Mouse (Mus musculus) lung, postnatal 0 days (tissue): ENCODE measurements around the gene Itgb3. TPM values are rescaled to one million over a fixed set of nuclear protein-coding genes. Genes with fewer than 3 reads are reported as not detected.

ENCODE experiments used
- ATAC-seq: fragments of 200-750 bp; cut with Nextera tagmentation; 2 replicates; pipeline ENCODE4 v1.8.0; 2017; ENCODE audit warnings: moderate library complexity
- DNase-seq: peaks from one replicate; pipeline ENCODE4 v3.0.0-alpha.2; 2016; ENCODE audit warnings: low spot score
- H3K27ac ChIP-seq: fragments of 300-500 bp; sonication (generic); 2 replicates; pipeline ENCODE4 v1.5.1; 2014; ENCODE audit warnings: antibody characterized with exemption, mild to moderate bottlenecking, low read length, mixed read lengths
- H3K27me3 ChIP-seq: fragments of 300-500 bp; sonication (generic); replicated peaks from 2 replicates; pipeline ENCODE4 v1.6.1; 2014; ENCODE audit warnings: low read length, mixed read lengths; ENCODE audit not compliant: insufficient read depth
- H3K36me3 ChIP-seq: fragments of 300-500 bp; sonication (generic); 2 replicates; pipeline ENCODE4 v1.6.1; 2014; ENCODE audit warnings: low read length, mixed read lengths; ENCODE audit not compliant: insufficient read depth
- H3K4me1 ChIP-seq: fragments of 300-500 bp; sonication (generic); 2 replicates; pipeline ENCODE4 v1.6.1; 2014; ENCODE audit warnings: antibody characterized with exemption, low read depth, low read length, mixed read lengths; ENCODE audit not compliant: insufficient read depth
- H3K4me2 ChIP-seq: fragments of 300-500 bp; sonication (generic); replicated peaks from 2 replicates; pipeline ENCODE4 v1.6.1; 2014; ENCODE audit warnings: low read depth, mild to moderate bottlenecking, low read length, moderate library complexity, mixed read lengths
- H3K4me3 ChIP-seq: fragments of 300-500 bp; sonication (generic); 2 replicates; pipeline ENCODE4 v1.5.1; 2014; ENCODE audit warnings: low read depth, low read length
- H3K9ac ChIP-seq: fragments of 300-500 bp; sonication (generic); replicated peaks from 2 replicates; pipeline ENCODE4 v1.6.1; 2014; ENCODE audit warnings: low read depth, mild to moderate bottlenecking
- H3K9me3 ChIP-seq: fragments of 300-500 bp; sonication (generic); 2 replicates; pipeline ENCODE4 v1.6.1; 2016; ENCODE audit warnings: low read length, mixed read lengths
- CTCF ChIP-seq: IDR thresholded peaks from 2 replicates; pipeline ENCODE4 v1.5.1; 2016; ENCODE audit warnings: antibody characterized with exemption, mild to moderate bottlenecking
- EP300 ChIP-seq: IDR thresholded peaks from 2 replicates; pipeline ENCODE4 v1.6.1; 2016; ENCODE audit warnings: antibody characterized with exemption, mild to moderate bottlenecking, control low read depth
- WGBS: fragments of 180-500 bp; shearing (Covaris S2); extraction: QIAGEN DNeasy Blood & Tissue Kit; methylation state at CpG from one replicate; pipeline ENCODE4 v1.1.7; 2014; 5-methylcytosine and 5-hydroxymethylcytosine counted together
- polyA plus RNA-seq: library from polyadenylated mRNA; unstranded; fragments of >200 nt; fragmentation: Nextera tagmentation; extraction: Ambion mirVana; gene quantifications from 2 replicates; pipeline ENCODE4 v1.2.1, GENCODE M21; 2015

Itgb3 gene
- polyA plus RNA-seq, 1 experiment from 2014 or later = 6.9 TPM

DNA sequence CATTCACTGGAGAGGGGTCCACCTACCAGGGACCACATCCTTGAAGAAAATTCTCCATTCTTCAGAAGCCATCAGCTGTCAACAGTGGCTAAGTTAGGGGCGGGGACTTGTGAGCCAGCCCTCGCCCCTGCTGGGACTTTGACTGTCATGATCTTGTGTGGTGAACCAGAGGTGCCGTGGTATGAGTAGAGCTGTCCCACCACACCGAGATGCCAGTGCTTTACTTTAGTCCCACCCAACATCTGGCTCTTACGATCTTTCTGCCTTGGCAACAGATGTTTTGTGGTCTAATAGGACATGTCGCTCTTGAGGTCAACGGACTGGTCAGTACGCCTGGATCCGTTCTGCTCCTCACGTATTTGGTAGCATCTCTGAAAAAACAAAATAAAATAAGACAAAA, 5.8 kb downstream of the Itgb3 start:
- TF ChIP-seq EP300 = no peak
- TF ChIP-seq CTCF = no peak
- Histone ChIP-seq H3K9ac (no peak overlapping the region), H3K27ac (no peak overlapping the region), H3K4me1 (no peaks in the 10 kb centered on the region), H3K9me3 (no peaks in the 10 kb centered on the region), H3K27me3 (no peaks in the 10 kb centered on the region), H3K4me2 (no peak overlapping the region), H3K4me3 (no peak overlapping the region), H3K36me3 (no peaks in the 10 kb centered on the region)
- ATAC-seq (no peak), DNase-seq (no peak)
- WGBS = 73% methylated on average over 10 of the region's 10 CpGs

DNA sequence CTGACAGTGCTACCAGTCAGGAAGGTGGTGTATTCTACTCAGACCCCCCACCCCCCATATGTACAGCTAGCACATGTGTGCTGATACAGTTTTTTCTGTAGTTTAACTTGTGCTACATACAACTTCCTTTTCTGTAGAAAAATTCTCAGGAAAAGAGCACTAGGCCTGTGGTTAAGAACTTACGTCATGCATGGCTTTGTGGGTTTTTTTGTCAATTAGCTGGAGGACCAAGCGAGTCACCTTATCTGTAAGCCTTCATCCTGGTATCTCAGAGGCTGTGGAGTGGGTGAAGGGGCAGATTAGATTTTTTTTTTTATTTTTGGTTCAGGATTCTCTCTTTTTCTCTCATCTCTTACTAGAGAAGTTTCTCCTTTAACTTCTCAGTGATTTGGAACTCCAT, 6.3 kb downstream of the Itgb3 start:
- TF ChIP-seq EP300 (no peak), CTCF (no peak)
- DNase-seq (no peak), ATAC-seq (no peak)
- H3K9me3 ChIP-seq = no peaks in the 10 kb centered on the region
- H3K27me3 ChIP-seq = no peaks in the 10 kb centered on the region
- H3K27ac ChIP-seq = no peak overlapping the region
- no peaks in the 10 kb centered on the region for H3K4me1 ChIP-seq
- H3K4me3 ChIP-seq = no peak overlapping the region
- no peak overlapping the region for H3K9ac ChIP-seq
- 43% methylated on average over 2 of the region's 2 CpGs for WGBS
- no peak overlapping the region for H3K4me2 ChIP-seq
- no peaks in the 10 kb centered on the region for H3K36me3 ChIP-seq

DNA sequence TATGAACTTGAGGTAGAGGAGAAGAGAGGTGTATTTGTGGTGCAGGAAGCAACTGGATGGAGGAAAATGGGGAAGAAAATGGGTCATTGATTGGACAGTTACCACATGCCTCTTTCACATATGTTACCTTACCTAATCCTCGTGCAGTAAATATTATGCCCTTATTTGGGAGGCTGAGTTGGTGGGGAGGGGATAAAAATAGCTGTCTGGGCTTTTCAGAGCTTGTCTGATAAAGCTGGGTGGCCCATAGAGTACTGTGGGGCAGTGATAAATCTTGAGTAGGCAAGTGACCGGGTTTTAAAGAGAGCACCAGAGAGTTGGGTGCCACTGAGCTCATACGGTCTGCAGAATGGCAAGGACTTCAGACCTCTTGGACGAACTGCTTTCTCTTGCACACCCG, 8.4 kb downstream of the Itgb3 start:
- ATAC-seq (no peak), DNase-seq (no peak)
- no peaks in the 10 kb centered on the region for H3K36me3 ChIP-seq
- no peak overlapping the region for H3K4me3 ChIP-seq
- no peak overlapping the region for H3K4me2 ChIP-seq
- H3K27me3 ChIP-seq = no peaks in the 10 kb centered on the region
- no peaks in the 10 kb centered on the region for H3K4me1 ChIP-seq
- no peak overlapping the region for H3K9ac ChIP-seq
- no peaks in the 10 kb centered on the region for H3K9me3 ChIP-seq
- no peak overlapping the region for H3K27ac ChIP-seq
- WGBS = 56% methylated on average over 5 of the region's 5 CpGs
- no peak for TF ChIP-seq CTCF
- no peak for TF ChIP-seq EP300

DNA sequence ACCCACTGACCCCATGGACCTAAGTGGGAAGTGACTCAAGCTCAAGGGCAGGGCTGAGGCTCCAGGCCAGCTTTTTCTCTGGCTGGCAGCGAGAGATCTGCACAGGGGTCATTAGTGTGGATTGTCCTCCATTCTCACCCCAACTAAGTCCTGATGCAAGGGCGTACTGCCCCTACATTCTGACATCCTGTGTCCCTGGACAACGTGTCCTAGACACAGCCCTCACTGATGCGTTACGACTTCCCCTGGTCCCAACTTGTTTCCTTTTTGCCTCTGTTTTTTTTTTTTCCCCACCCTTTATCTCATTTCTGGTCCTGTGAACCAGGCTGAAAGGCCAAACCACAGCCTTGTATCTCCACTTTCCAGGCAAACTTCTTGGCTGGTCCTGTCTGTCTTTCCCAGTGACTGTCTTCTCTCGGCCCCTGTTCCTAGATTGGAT, 10.9 kb downstream of the Itgb3 start:
- peaks cover 2% of the 10 kb centered on the region; the same call in 1 of the 2 replicates for H3K4me1 ChIP-seq
- H3K27ac ChIP-seq = no peak overlapping the region
- no peaks in the 10 kb centered on the region for H3K27me3 ChIP-seq
- no peak overlapping the region for H3K4me2 ChIP-seq
- WGBS = 62% methylated on average over 6 of the region's 6 CpGs
- TF ChIP-seq EP300 (peak; percentile 99), CTCF (no peak)
- no peak overlapping the region for H3K9ac ChIP-seq
- H3K4me3 ChIP-seq = no peak overlapping the region
- ATAC-seq (peak; percentile 87), DNase-seq (peak; percentile 38)
- no peaks in the 10 kb centered on the region for H3K36me3 ChIP-seq
- H3K9me3 ChIP-seq = no peaks in the 10 kb centered on the region

DNA sequence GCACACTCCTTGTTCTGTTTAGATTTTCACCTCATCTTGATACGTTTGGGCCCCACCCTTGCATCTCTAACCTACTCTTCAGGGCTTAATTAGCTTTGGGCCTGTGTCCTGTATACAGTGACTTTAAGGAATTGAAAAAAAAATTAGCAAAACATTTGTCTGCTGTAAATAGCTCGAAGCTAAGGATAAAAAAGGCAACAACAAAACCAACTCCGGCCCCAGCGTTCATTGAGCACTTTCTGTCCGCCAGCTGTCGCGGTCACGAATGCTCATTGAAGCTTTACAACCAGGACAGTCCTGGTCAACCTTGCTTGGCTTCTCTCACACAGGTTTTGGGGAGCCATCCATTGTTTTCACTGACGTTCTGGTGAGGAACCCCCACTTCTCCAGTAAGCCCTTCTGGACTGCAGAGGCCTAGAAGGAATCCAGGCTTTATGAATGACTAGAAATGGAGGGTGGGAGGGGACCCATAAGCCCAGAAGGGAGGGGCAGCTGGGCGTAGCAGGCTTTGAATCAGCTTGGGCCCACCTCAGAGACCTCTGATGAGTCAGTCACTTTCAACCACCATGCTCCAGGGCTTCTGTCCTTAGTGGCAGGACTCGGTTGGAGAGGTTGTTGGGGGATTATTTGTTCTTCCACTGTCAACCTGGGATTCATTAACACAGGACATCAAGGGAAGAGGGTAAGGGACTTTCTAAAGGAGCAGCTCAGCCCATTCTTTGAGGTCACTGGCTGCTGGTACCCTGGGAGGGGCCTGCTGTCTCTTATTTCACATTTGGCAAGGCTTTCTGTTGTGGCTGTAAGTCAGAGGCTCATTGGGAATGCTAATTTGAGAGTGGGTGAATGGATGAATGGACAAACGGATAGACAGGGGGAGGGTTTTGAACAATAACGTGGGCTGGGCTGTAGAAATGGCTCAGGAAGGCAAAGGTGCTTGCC, 11.6 kb downstream of the Itgb3 start:
- H3K36me3 ChIP-seq = no peaks in the 10 kb centered on the region
- ATAC-seq = no peak
- peaks cover 6% of the 10 kb centered on the region; the same call in 1 of the 2 replicates for H3K4me1 ChIP-seq
- H3K9ac ChIP-seq = no peak overlapping the region
- H3K27me3 ChIP-seq = no peaks in the 10 kb centered on the region
- 70% methylated on average over 13 of the region's 13 CpGs for WGBS
- no peak overlapping the region for H3K4me2 ChIP-seq
- no peaks in the 10 kb centered on the region for H3K9me3 ChIP-seq
- H3K27ac ChIP-seq = no peak overlapping the region
- no peak overlapping the region for H3K4me3 ChIP-seq
- no peak for TF ChIP-seq EP300
- no peak for TF ChIP-seq CTCF
- DNase-seq = no peak

DNA sequence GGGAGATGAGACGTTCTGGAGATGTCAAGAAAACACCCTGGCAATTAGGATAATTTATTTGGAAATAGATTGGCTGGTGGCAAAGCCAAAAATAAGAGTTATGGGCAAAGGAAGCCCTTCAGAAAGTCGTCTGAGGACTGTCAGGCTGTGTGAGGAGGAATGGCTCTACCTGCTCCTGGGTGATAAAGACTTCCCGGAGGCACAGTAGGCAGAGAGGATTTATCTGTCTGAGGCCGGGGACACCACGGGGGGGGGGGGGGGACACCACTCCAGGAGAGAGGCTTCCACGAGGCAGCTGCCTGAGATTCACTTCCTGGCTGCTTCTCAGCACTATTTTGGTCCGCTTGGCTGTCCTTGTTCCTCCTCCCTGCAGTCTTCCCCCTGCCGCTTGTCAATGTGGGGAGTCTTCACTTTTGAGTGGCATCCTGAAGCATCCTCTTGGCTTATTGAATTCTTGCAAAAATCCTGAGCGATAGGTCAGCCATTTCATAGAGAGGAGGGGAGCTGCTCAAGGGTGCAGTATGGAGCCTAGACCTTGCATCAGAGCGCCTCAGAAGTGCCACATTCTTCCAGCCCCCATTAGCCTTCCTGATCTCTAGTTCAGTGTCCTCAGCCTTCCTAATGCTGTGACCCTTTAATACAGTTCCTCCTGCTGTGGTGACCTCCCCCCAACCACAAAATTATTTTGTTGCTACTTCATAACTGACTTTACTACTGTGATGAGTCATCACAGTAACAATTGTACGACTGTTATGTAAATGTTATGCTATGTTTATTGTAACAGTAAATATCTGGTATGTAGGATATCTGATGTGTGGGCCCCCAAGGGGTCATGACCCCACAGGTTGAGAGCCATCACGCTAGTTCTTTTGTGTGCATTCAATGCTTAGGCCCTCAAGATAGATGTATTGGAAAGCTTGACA, 14.5 kb downstream of the Itgb3 start:
- Histone ChIP-seq H3K27ac (no peak overlapping the region), H3K4me1 (peaks cover 6% of the 10 kb centered on the region; the same call in 1 of the 2 replicates)

More for the DNA sequence above, 14.5 kb downstream of the Itgb3 start:
- H3K4me2 ChIP-seq = no peak overlapping the region
- 37% methylated on average over 9 of the region's 12 CpGs for WGBS
- no peak overlapping the region for H3K9ac ChIP-seq
- H3K4me3 ChIP-seq = no peak overlapping the region
- no peaks in the 10 kb centered on the region for H3K36me3 ChIP-seq
- no peaks in the 10 kb centered on the region for H3K27me3 ChIP-seq
- no peak for TF ChIP-seq EP300
- no peak for TF ChIP-seq CTCF
- no peak for ATAC-seq
- no peak for DNase-seq
- no peaks in the 10 kb centered on the region for H3K9me3 ChIP-seq
